Mouse (Mus musculus): ENCODE measurements at regions not wholly inside any gene's neighbourhood (a gene's known extent, or its start where the extent isn't known, plus 50 kb on each side); places are given as distances from the start of the nearest gene placed in this dataset.
A peak's percentile ranks its signal among the peaks of the same experiment; 100 is the strongest.
"Not testable (repeated sequence)": the region's sequence is repeated elsewhere in the genome, so short reads cannot be mapped to it uniquely, and the experiment has no call there.

GRCm38 (mm10) chr2:149203896-149204295 lies 186.9 kb upstream of the Gm10750 start:
- DNase-seq: no peak

- no peak for DNase-seq
Observed at GRCm38 (mm10) chr2:149195736-149196135, 178.7 kb upstream of the Gm10750 start.

DNA sequence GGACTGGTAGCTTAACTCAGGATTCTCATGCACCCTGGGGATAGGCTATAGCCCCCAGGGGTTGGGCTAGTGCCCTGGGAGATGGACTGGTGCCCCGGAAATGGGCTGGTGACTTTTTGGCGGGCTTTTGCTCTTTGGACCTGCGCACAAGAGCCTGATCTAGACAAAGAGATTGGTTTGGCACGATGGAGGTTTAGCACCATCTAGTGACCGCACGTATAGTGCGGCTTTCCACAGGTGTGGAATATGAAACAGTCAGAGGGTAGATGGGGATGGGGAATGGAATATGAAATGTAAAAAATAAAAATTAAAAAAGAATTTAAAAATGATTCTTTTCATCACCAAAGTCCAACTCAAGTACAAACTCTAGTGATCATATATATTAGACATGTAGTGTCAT lies 141.4 kb upstream of the Gm10750 start:
- DNase-seq: peak; percentile 4

DNA sequence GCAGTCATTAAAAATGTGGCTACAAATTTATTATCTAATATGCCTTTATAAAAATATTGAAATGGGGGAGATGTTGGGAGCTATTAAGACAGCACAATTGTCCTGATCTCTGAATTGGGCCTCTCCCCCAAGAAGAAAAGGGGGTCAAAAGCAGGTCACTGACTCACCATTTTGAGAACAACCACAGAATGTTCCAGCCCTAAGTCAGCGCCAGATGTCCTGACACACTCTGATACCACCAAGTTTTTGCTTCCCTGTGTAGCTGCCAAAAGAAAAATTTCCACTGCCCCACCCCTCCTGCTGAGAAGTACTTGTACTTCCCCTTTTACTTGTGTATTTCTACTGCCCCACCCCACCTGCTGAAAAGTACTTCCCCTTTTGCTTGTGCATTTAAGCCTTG lies 92.5 kb upstream of the Gm10750 start:
- not testable (repeated sequence) for DNase-seq

DNA sequence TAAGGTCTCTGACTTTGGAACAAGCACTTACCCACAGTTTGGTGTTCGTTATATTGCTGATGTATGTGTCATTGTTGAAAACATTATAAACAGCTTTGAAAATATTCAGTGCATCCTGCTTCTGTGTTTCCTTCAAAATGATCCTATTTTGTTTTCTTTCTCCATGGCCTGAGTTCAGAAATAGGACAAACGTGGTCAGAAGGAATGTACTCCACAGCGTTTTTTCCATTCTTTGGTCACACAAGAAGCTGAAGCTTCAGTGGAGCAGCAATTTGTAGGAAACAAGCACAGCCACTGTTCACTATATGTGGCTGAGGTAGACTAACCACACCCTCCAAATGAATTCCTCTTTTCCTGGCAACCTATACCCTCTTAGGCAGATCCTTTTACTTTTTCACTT lies 75.1 kb upstream of the Gm10750 start:
- no peak for DNase-seq

All from kidney, postnatal 10 days (tissue).